Mouse (Mus musculus) stomach, postnatal 0 days (tissue): ENCODE data around the gene Ormdl3. TPM values are rescaled to one million over a fixed set of nuclear protein-coding genes. Genes with fewer than 3 reads are reported as not detected.

Experiments
- ATAC-seq: fragments of 200-750 bp; cut with Nextera tagmentation; 2 replicates; pipeline ENCODE4 v1.8.0; 2017; ENCODE audit not compliant: low FRiP score, low TSS enrichment
- DNase-seq: peaks from one replicate; pipeline ENCODE4 v3.0.0-alpha.2; 2016; ENCODE audit warnings: low spot score
- H3K27ac ChIP-seq: fragments of 300-500 bp; sonication (generic); replicated peaks from 2 replicates; pipeline ENCODE4 v1.5.1; 2014; ENCODE audit warnings: mild to moderate bottlenecking, control low read depth
- H3K27me3 ChIP-seq: fragments of 300-500 bp; sonication (generic); 2 replicates; pipeline ENCODE4 v1.6.1; 2014; ENCODE audit warnings: low read length; ENCODE audit not compliant: control insufficient read depth, insufficient read depth
- H3K36me3 ChIP-seq: fragments of 300-500 bp; sonication (generic); 2 replicates; pipeline ENCODE4 v1.6.1; 2014; ENCODE audit warnings: low read length, mixed read lengths; ENCODE audit not compliant: control insufficient read depth, insufficient read depth
- H3K4me1 ChIP-seq: fragments of 300-500 bp; sonication (generic); replicated peaks from 2 replicates; pipeline ENCODE4 v1.6.1; 2014; ENCODE audit warnings: antibody characterized with exemption; ENCODE audit not compliant: control insufficient read depth, insufficient read depth
- H3K4me2 ChIP-seq: fragments of 300-500 bp; sonication (generic); replicated peaks from 2 replicates; pipeline ENCODE4 v1.6.1; 2014; ENCODE audit warnings: low read depth, mild to moderate bottlenecking, control low read depth, moderate library complexity
- H3K4me3 ChIP-seq: fragments of 300-500 bp; sonication (generic); 2 replicates; pipeline ENCODE4 v1.5.1; 2014; ENCODE audit warnings: low read depth, low read length, control low read depth
- H3K9ac ChIP-seq: fragments of 300-500 bp; sonication (generic); 2 replicates; pipeline ENCODE4 v1.6.1; 2014; ENCODE audit warnings: mild to moderate bottlenecking, low read length, control low read depth, mixed read lengths
- H3K9me3 ChIP-seq: fragments of 300-500 bp; sonication (generic); 2 replicates; pipeline ENCODE4 v1.6.1; 2016; ENCODE audit warnings: low read length; ENCODE audit not compliant: control insufficient read depth
- CTCF ChIP-seq: IDR thresholded peaks from 2 replicates; pipeline ENCODE4 v1.5.1; 2016; ENCODE audit warnings: antibody characterized with exemption, low read depth, mild to moderate bottlenecking, moderate library complexity
- EP300 ChIP-seq: optimal IDR thresholded peaks from 2 replicates; pipeline ENCODE3; 2016; ENCODE audit warnings: antibody characterized with exemption
- WGBS: fragments of 180-500 bp; shearing (Covaris S2); extraction: QIAGEN DNeasy Blood & Tissue Kit; methylation state at CpG from one replicate; pipeline ENCODE4 v1.1.7; 2014; 5-methylcytosine and 5-hydroxymethylcytosine counted together
- polyA plus RNA-seq: library from polyadenylated mRNA; unstranded; fragments of >200 nt; fragmentation: Nextera tagmentation; extraction: Ambion mirVana; gene quantifications from 2 replicates; pipeline ENCODE4 v1.2.1, GENCODE M21; 2015

Ormdl3 gene
- polyA plus RNA-seq, 1 experiment from 2014 or later: 31.1 TPM

- no peak for ATAC-seq
Measured at GRCm38 (mm10) chr11:98563025-98563424, 24.1 kb downstream of the Ormdl3 start.

DNA sequence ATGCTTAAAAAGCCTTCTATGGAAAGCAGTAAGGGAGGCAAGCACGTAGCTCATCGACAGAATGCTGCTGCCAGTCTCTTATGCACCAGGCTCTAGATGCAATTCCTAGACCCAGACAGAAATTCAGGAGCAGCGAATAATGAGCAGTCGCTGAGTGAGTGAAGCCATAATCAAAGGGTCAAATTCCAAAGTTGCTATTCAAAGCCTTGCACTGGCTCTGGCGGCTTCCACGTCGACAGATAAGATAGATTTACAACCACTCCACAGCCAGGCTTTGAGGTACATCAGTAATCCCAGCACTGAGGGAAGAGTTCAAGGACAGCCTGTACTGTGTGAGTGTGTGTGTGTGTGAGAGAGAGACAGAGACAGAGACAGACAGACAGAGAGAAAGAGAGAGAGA, 26.2 kb downstream of the Ormdl3 start:
- Histone ChIP-seq H3K27me3 (no peaks in the 10 kb centered on the region), H3K36me3 (no peaks in the 10 kb centered on the region), H3K9me3 (no peaks in the 10 kb centered on the region), H3K4me2 (no peak overlapping the region), H3K4me1 (no peaks in the 10 kb centered on the region), H3K4me3 (no peak overlapping the region), H3K9ac (no peak overlapping the region), H3K27ac (no peak overlapping the region)
- DNase-seq (no peak), ATAC-seq (no peak)
- 26% methylated on average over 7 of the region's 7 CpGs for WGBS
- no peak for TF ChIP-seq CTCF
- TF ChIP-seq EP300: no peak

More at GRCm38 (mm10) chr11:98563025-98563424, 24.1 kb downstream of the Ormdl3 start:
- no peaks in the 10 kb centered on the region for H3K9me3 ChIP-seq
- H3K27me3 ChIP-seq: no peaks in the 10 kb centered on the region
- no peaks in the 10 kb centered on the region for H3K36me3 ChIP-seq
- no peak overlapping the region for H3K4me2 ChIP-seq
- WGBS: 84% methylated on average over 3 of the region's 3 CpGs
- TF ChIP-seq EP300 (no peak), CTCF (no peak)
- H3K9ac ChIP-seq: no peak overlapping the region
- H3K27ac ChIP-seq: no peak overlapping the region
- H3K4me1 ChIP-seq: no peaks in the 10 kb centered on the region
- DNase-seq: no peak
- H3K4me3 ChIP-seq: no peak overlapping the region

DNA sequence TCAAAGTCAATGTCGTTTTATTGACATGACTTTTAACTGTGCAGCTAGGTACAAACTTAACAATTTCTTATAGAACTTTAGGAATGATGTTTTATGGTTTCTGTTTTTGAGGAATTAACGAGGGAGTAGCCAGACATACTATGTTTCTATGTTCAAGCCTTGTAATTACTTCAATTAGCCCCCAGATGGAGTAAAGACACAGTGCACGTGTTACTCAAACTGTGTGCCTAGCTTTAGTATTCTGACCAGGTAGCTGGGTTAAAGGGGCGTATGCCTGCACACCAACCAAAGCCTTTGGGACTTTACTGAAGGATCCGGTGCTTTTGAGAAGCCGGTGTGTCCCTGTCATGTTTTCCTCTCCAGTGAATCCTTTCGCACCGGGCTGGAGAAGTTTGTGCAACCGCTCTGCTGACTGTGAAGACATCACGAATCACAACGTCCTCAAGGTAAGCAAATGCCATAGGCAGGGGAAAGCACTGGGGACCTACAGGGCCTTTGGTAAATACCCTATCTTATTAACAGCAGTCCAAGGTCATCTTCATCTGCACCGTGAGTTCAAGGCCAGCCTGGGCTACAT, 32.0 kb downstream of the Ormdl3 start:
- Histone ChIP-seq H3K9me3 (no peaks in the 10 kb centered on the region), H3K4me1 (no peaks in the 10 kb centered on the region), H3K4me2 (no peak overlapping the region), H3K36me3 (no peaks in the 10 kb centered on the region), H3K27me3 (peaks cover 3% of the 10 kb centered on the region; the same call in 1 of the 2 replicates), H3K9ac (no peak overlapping the region), H3K4me3 (no peak overlapping the region), H3K27ac (no peak overlapping the region)
- DNase-seq: no peak
- ATAC-seq: no peak
- WGBS: 57% methylated on average over 12 of the region's 12 CpGs
- TF ChIP-seq EP300 (no peak), CTCF (peak; percentile 71)

- Histone ChIP-seq H3K4me1 (no peaks in the 10 kb centered on the region), H3K27ac (no peak overlapping the region), H3K27me3 (peaks cover 3% of the 10 kb centered on the region; the same call in 1 of the 2 replicates), H3K9me3 (no peaks in the 10 kb centered on the region), H3K9ac (no peak overlapping the region), H3K4me2 (no peak overlapping the region), H3K4me3 (no peak overlapping the region), H3K36me3 (no peaks in the 10 kb centered on the region)
- WGBS: 86% methylated on average over 4 of the region's 4 CpGs
- TF ChIP-seq CTCF: peak; percentile 13; the same call in 1 of the 2 replicates
- TF ChIP-seq EP300: no peak
- no peak for DNase-seq
- no peak for ATAC-seq
Measured at GRCm38 (mm10) chr11:98553966-98554365, 33.2 kb downstream of the Ormdl3 start.

DNA sequence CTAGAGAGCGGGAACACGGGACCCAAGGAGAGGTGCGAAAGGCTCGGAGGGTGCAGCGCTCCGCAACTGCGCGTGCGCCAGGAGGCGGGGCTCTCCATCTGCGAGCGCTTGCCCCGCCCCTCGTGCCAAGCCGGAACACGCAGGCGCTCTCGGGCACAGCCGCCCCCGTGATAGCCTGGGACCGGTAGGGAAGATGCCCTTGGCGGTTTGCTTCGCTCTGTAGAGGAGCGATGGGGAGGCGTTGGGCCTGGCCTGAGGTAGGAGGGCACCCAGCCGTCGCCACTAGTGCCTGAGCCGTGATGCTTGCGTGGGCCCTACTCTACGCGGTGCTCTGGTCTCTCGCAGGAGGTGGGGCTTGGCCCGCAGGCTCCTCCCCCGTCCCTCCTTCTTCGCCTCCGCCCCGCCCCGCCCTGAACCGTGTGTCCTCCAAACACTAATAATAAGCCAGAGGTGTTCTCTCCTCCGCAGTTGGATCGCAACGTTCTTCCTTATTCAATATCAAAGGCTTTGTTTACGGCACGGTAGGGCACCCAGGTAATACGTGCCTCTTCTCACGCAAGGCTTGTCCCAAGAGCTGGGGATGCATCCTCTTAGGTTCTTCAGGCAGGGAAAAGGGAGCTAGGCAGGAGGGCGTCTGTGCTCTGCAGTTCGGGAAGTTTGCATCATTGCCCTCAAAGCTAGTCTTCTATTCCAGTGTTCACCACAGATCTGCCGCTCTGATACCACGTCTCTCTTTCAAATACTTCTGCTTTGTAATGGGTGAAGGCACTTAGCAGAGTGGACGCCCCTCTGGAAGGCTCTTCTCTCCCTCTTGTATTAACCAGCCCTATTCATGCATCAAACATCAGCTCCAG, 36.0 kb downstream of the Ormdl3 start, which contains the start of gene Zpbp2:
Gene Zpbp2, plus strand, starts transcription at position 123 of the 854 bp plus-strand sequence.
- ATAC-seq: peak; percentile 96
- peak within 1 kb of the TSS; percentile 74 for H3K4me2 ChIP-seq

More for the DNA sequence above, 36.0 kb downstream of the Ormdl3 start, which contains the start of gene Zpbp2:
- peak within 1 kb of the TSS; percentile 64 for H3K9ac ChIP-seq
- H3K4me3 ChIP-seq: peak within 1 kb of the TSS; percentile 73
- H3K9me3 ChIP-seq: no peaks in the 10 kb centered on the region
- no peaks in the 10 kb centered on the region for H3K36me3 ChIP-seq
- H3K4me1 ChIP-seq: no peaks in the 10 kb centered on the region
- no peak for TF ChIP-seq EP300
- TF ChIP-seq CTCF: peak; percentile 18; the same call in 1 of the 2 replicates
- WGBS: under 1% methylated on average over 51 of the region's 51 CpGs
- peaks cover 8% of the 10 kb centered on the region; the same call in 1 of the 2 replicates for H3K27me3 ChIP-seq
- peak; percentile 94 for DNase-seq
- peak within 1 kb of the TSS; percentile 49; the same call in 1 of the 2 replicates for H3K27ac ChIP-seq
